Comparison of ENCODE assay signal across 20 mouse cellular contexts in genomic region chr14:13971644-13972234, GRCm38 (mm10). TPM values are rescaled to one million over a fixed set of nuclear protein-coding genes. Genes with fewer than 3 reads are reported as not detected.
DNase-seq lines count a peak whose midpoint lies in the region; ATAC-seq and TF ChIP-seq lines count a peak whose summit lies in the region.
"Had no signal": no experiment of that assay in that cellular context is flagged by ENCODE, and none has a peak within 500 bp of the region (broad histone marks: within the 10 kb centered on the region; RNA-seq: fewer than 3 reads in every experiment).

No protein-coding gene starts in this region.

- no peak overlapping the region for H3K9ac ChIP-seq in hindbrain, embryonic 16.5 days (ENCODE audit: low read depth, low read length)
- 0 out of 2 replicates have a peak overlapping the region, but pooled peaks have one; percentile 3 for H3K9ac ChIP-seq in stomach, embryonic 14.5 days (replicated peaks; ENCODE audit: low read depth, low read length)
- H3K9ac ChIP-seq in stomach, postnatal 0 days (ENCODE audit: low read length): no peak overlapping the region
- H3K9ac ChIP-seq in neural tube, embryonic 15.5 days (replicated peaks): no peak overlapping the region
- no peak overlapping the region for H3K9ac ChIP-seq in midbrain, embryonic 13.5 days (replicated peaks)
- H3K9ac ChIP-seq: intestine, embryonic 15.5 days; lung, embryonic 15.5 days had no signal

- no peaks in the 10 kb centered on the region for H3K27me3 ChIP-seq in hindbrain, embryonic 16.5 days (replicated peaks; ENCODE audit: control insufficient read depth, insufficient read depth, low read length)
- H3K27me3 ChIP-seq in hindbrain, embryonic 10.5 days (ENCODE audit: insufficient read depth, poor library complexity, severe bottlenecking): no peaks in the 10 kb centered on the region
- H3K27me3 ChIP-seq in stomach, embryonic 14.5 days (ENCODE audit: control insufficient read depth, insufficient read depth, low read length): no peaks in the 10 kb centered on the region
- no peaks in the 10 kb centered on the region for H3K27me3 ChIP-seq in stomach, postnatal 0 days (ENCODE audit: control insufficient read depth, insufficient read depth, low read length)
- no peaks in the 10 kb centered on the region for H3K27me3 ChIP-seq in neural tube, embryonic 15.5 days (replicated peaks)
- H3K27me3 ChIP-seq in midbrain, embryonic 13.5 days: no peaks in the 10 kb centered on the region
- H3K27me3 ChIP-seq: intestine, embryonic 15.5 days; lung, embryonic 15.5 days had no signal

- H3K9me3 ChIP-seq in hindbrain, embryonic 16.5 days (ENCODE audit: control insufficient read depth, low read length): no peaks in the 10 kb centered on the region
- no peaks in the 10 kb centered on the region for H3K9me3 ChIP-seq in hindbrain, embryonic 10.5 days
- H3K9me3 ChIP-seq in stomach, embryonic 14.5 days (ENCODE audit: control insufficient read depth, low read depth, low read length): no peaks in the 10 kb centered on the region
- H3K9me3 ChIP-seq in stomach, postnatal 0 days (ENCODE audit: control insufficient read depth, low read length): no peaks in the 10 kb centered on the region
- no peaks in the 10 kb centered on the region for H3K9me3 ChIP-seq in neural tube, embryonic 15.5 days (replicated peaks)
- H3K9me3 ChIP-seq in midbrain, embryonic 13.5 days: no peaks in the 10 kb centered on the region
- H3K9me3 ChIP-seq: heart, embryonic 10.5 days; intestine, embryonic 15.5 days; lung, embryonic 15.5 days had no signal

- no peak overlapping the region for H3K27ac ChIP-seq in hindbrain, embryonic 16.5 days (ENCODE audit: low read depth, low read length)
- no peak overlapping the region for H3K27ac ChIP-seq in hindbrain, embryonic 10.5 days
- no peak overlapping the region for H3K27ac ChIP-seq in stomach, embryonic 14.5 days (ENCODE audit: low read length)
- H3K27ac ChIP-seq in stomach, postnatal 0 days (replicated peaks): no peak overlapping the region
- peak overlapping the region; percentile 56; the same call in 1 of the 2 replicates for H3K27ac ChIP-seq in neural tube, embryonic 15.5 days (replicated peaks)
- no peak overlapping the region for H3K27ac ChIP-seq in midbrain, embryonic 13.5 days
- H3K27ac ChIP-seq: heart, embryonic 10.5 days; intestine, embryonic 15.5 days; left cerebral cortex, adult 2 months; lung, embryonic 15.5 days had no signal

- ATAC-seq in hindbrain, embryonic 16.5 days: peak; percentile 76; the same call in 1 of the 2 replicates
- no peak for ATAC-seq in stomach, embryonic 14.5 days (ENCODE audit: insufficient number of reproducible peaks, insufficient read depth, low FRiP score, low read depth)
- no peak for ATAC-seq in stomach, postnatal 0 days (ENCODE audit: low FRiP score, low TSS enrichment)
- peak; percentile 87 to 94 for ATAC-seq in hematopoietic stem cell, adult 5-6 weeks (replicated peaks in 1 of 2; ENCODE audit: insufficient read depth in 1 of 2, low FRiP score in 2 of 2, low TSS enrichment in 1 of 2, low read depth in 1 of 2, poor library complexity in 2 of 2, severe bottlenecking in 2 of 2)
- no peak for ATAC-seq in neural tube, embryonic 15.5 days (ENCODE audit: low FRiP score)
- ATAC-seq in midbrain, embryonic 13.5 days: no peak
- ATAC-seq: intestine, embryonic 15.5 days had no signal

- no peak overlapping the region for H3K4me2 ChIP-seq in hindbrain, embryonic 16.5 days (ENCODE audit: low read length)
- H3K4me2 ChIP-seq in stomach, embryonic 14.5 days (replicated peaks; ENCODE audit: low read depth, low read length): no peak overlapping the region
- H3K4me2 ChIP-seq in stomach, postnatal 0 days (replicated peaks; ENCODE audit: low read depth): no peak overlapping the region
- no peak overlapping the region for H3K4me2 ChIP-seq in neural tube, embryonic 15.5 days
- no peak overlapping the region for H3K4me2 ChIP-seq in midbrain, embryonic 13.5 days (replicated peaks)
- H3K4me2 ChIP-seq: intestine, embryonic 15.5 days; lung, embryonic 15.5 days had no signal

- no peaks in the 10 kb centered on the region for H3K36me3 ChIP-seq in hindbrain, embryonic 16.5 days (ENCODE audit: control insufficient read depth, insufficient read depth, low read length)
- H3K36me3 ChIP-seq in hindbrain, embryonic 10.5 days: no peaks in the 10 kb centered on the region
- no peaks in the 10 kb centered on the region for H3K36me3 ChIP-seq in stomach, embryonic 14.5 days (ENCODE audit: control insufficient read depth, insufficient read depth, low read length)
- H3K36me3 ChIP-seq in stomach, postnatal 0 days (ENCODE audit: control insufficient read depth, insufficient read depth, low read length): no peaks in the 10 kb centered on the region
- no peaks in the 10 kb centered on the region for H3K36me3 ChIP-seq in neural tube, embryonic 15.5 days
- no peaks in the 10 kb centered on the region for H3K36me3 ChIP-seq in midbrain, embryonic 13.5 days
- H3K36me3 ChIP-seq: heart, embryonic 10.5 days; intestine, embryonic 15.5 days; lung, embryonic 15.5 days had no signal

- no peak for TF ChIP-seq CTCF in stomach, postnatal 0 days (IDR thresholded peaks at IDR 0.05; ENCODE audit: low read depth)

- no peaks in the 10 kb centered on the region for H3K4me1 ChIP-seq in hindbrain, embryonic 16.5 days (ENCODE audit: control insufficient read depth, insufficient read depth, low read depth, low read length)
- H3K4me1 ChIP-seq in hindbrain, embryonic 10.5 days (replicated peaks): no peaks in the 10 kb centered on the region
- no peaks in the 10 kb centered on the region for H3K4me1 ChIP-seq in stomach, embryonic 14.5 days (ENCODE audit: control insufficient read depth, insufficient read depth, low read length)
- H3K4me1 ChIP-seq in stomach, postnatal 0 days (replicated peaks; ENCODE audit: control insufficient read depth, insufficient read depth): no peaks in the 10 kb centered on the region
- no peaks in the 10 kb centered on the region for H3K4me1 ChIP-seq in neural tube, embryonic 15.5 days
- no peaks in the 10 kb centered on the region for H3K4me1 ChIP-seq in midbrain, embryonic 13.5 days (replicated peaks)
- H3K4me1 ChIP-seq: lung, embryonic 15.5 days had no signal

- TF ChIP-seq EP300 in stomach, postnatal 0 days (optimal IDR thresholded peaks at IDR 0.05): no peak

- no peak overlapping the region for H3K4me3 ChIP-seq in hindbrain, embryonic 16.5 days (ENCODE audit: low read length)
- no peak overlapping the region for H3K4me3 ChIP-seq in hindbrain, embryonic 10.5 days
- no peak overlapping the region for H3K4me3 ChIP-seq in stomach, embryonic 14.5 days (ENCODE audit: low read depth, low read length)
- H3K4me3 ChIP-seq in stomach, postnatal 0 days (ENCODE audit: low read depth, low read length): no peak overlapping the region
- no peak overlapping the region for H3K4me3 ChIP-seq in neural tube, embryonic 15.5 days (replicated peaks)
- no peak overlapping the region for H3K4me3 ChIP-seq in midbrain, embryonic 13.5 days (replicated peaks)
- H3K4me3 ChIP-seq: heart, embryonic 10.5 days; intestine, embryonic 15.5 days; left cerebral cortex, adult 2 months; lung, embryonic 15.5 days had no signal

- WGBS in hindbrain, embryonic 16.5 days: 43% methylated on average over 6 of the region's 6 CpGs
- WGBS in hindbrain, embryonic 10.5 days: 64% methylated on average over 6 of the region's 6 CpGs
- 63% methylated on average over 6 of the region's 6 CpGs for WGBS in stomach, embryonic 14.5 days
- WGBS in stomach, postnatal 0 days: 59% methylated on average over 6 of the region's 6 CpGs
- WGBS in neural tube, embryonic 15.5 days: 49% methylated on average over 6 of the region's 6 CpGs
- 49% methylated on average over 6 of the region's 6 CpGs for WGBS in midbrain, embryonic 13.5 days

- DNase-seq in hindbrain, embryonic 10.5 days (ENCODE audit: low spot score): no peak
- no peak for DNase-seq in stomach, postnatal 0 days (ENCODE audit: low spot score)
- no peak for DNase-seq in embryo, embryonic 10.5 days (ENCODE audit: low spot score)
- DNase-seq: gastrocnemius, postnatal 14 days; heart, postnatal 10 days; kidney, postnatal 10 days; retina, postnatal 1 day; thymus, adult 18-20 months had no signal

RNA-seq across cellular contexts. Expression of gene Thoc7, which starts 10.1 kb away (rescaled TPM):
- polyA plus RNA-seq in hindbrain, embryonic 16.5 days (2015; fragmentation: Nextera tagmentation; extraction: Ambion mirVana): 158 and 160 TPM in 2 replicates
- 199 and 230 TPM in 2 replicates for polyA plus RNA-seq in hindbrain, embryonic 10.5 days (2016; fragmentation: Nextera tagmentation; extraction: Ambion mirVana)
- 193 and 195 TPM in 2 replicates for polyA plus RNA-seq in stomach, embryonic 14.5 days (2014; fragmentation: Nextera tagmentation; extraction: Ambion mirVana)
- polyA plus RNA-seq in stomach, postnatal 0 days (2015; fragmentation: Nextera tagmentation; extraction: Ambion mirVana): 130 and 138 TPM in 2 replicates
- 216 and 342 TPM in 2 replicates for total RNA-seq in hematopoietic stem cell, adult 5-6 weeks (2017)
- 187 and 210 TPM in 2 replicates for polyA plus RNA-seq in neural tube, embryonic 15.5 days (2015; fragmentation: Nextera tagmentation; extraction: Ambion mirVana)
- polyA plus RNA-seq in midbrain, embryonic 13.5 days (2015; fragmentation: Nextera tagmentation; extraction: Ambion mirVana): 196 and 215 TPM in 2 replicates

RNA-seq across cellular contexts. Expression of gene Atxn7, which starts 10.5 kb away (rescaled TPM):
- polyA plus RNA-seq in hindbrain, embryonic 16.5 days (2015; fragmentation: Nextera tagmentation; extraction: Ambion mirVana): 3.1 and 3.3 TPM in 2 replicates
- polyA plus RNA-seq in hindbrain, embryonic 10.5 days (2016; fragmentation: Nextera tagmentation; extraction: Ambion mirVana): 3.1 and 3.5 TPM in 2 replicates
- 7.2 and 8.1 TPM in 2 replicates for polyA plus RNA-seq in stomach, embryonic 14.5 days (2014; fragmentation: Nextera tagmentation; extraction: Ambion mirVana)
- polyA plus RNA-seq in stomach, postnatal 0 days (2015; fragmentation: Nextera tagmentation; extraction: Ambion mirVana): 3.7 and 4.3 TPM in 2 replicates
- 25.4 and 33.5 TPM in 2 replicates for total RNA-seq in hematopoietic stem cell, adult 5-6 weeks (2017)
- polyA plus RNA-seq in neural tube, embryonic 15.5 days (2015; fragmentation: Nextera tagmentation; extraction: Ambion mirVana): 3.2 and 3.3 TPM in 2 replicates
- 3.4 and 3.8 TPM in 2 replicates for polyA plus RNA-seq in midbrain, embryonic 13.5 days (2015; fragmentation: Nextera tagmentation; extraction: Ambion mirVana)

RNA-seq across cellular contexts. Expression of gene Gm281, which starts 57.5 kb away (rescaled TPM):
- polyA plus RNA-seq in hindbrain, embryonic 16.5 days (2015; fragmentation: Nextera tagmentation; extraction: Ambion mirVana): 0.05 TPM in 1 of 2 replicates, not detected in the other
- polyA plus RNA-seq in hindbrain, embryonic 10.5 days (2016; fragmentation: Nextera tagmentation; extraction: Ambion mirVana): 0.07 TPM in 1 of 2 replicates, not detected in the other
- 0.08 TPM in 1 of 2 replicates, not detected in the other for polyA plus RNA-seq in stomach, embryonic 14.5 days (2014; fragmentation: Nextera tagmentation; extraction: Ambion mirVana)
- not detected in 2 replicates for polyA plus RNA-seq in stomach, postnatal 0 days (2015; fragmentation: Nextera tagmentation; extraction: Ambion mirVana)
- not detected in 2 replicates for total RNA-seq in hematopoietic stem cell, adult 5-6 weeks (2017)
- not detected in 2 replicates for polyA plus RNA-seq in neural tube, embryonic 15.5 days (2015; fragmentation: Nextera tagmentation; extraction: Ambion mirVana)
- not detected in 2 replicates for polyA plus RNA-seq in midbrain, embryonic 13.5 days (2015; fragmentation: Nextera tagmentation; extraction: Ambion mirVana)
- total RNA-seq: adrenal gland, adult 18-20 months; gastrocnemius, postnatal 14 days; heart, postnatal 10 days; layer of hippocampus, adult 8-10 months; left cerebral cortex, adult 2 months had no signal
- polyA plus RNA-seq: intestine, embryonic 15.5 days; lung, embryonic 15.5 days; neural tube, embryonic 14.5 days had no signal

Comparison
In these comparisons a context has a peak if more than half of its experiments do, and no peak if none do; other contexts are left out.
1. ATAC-seq: peak in hindbrain, embryonic 16.5 days (single experiment) and hematopoietic stem cell, adult 5-6 weeks (2 of 2); none in stomach, embryonic 14.5 days (single experiment), stomach, postnatal 0 days (single experiment), neural tube, embryonic 15.5 days (single experiment) and midbrain, embryonic 13.5 days (single experiment).